Mouse (Mus musculus): ENCODE results near the gene Aadacl3.

- TF ChIP-seq CTCF (IDR thresholded peaks at IDR 0.05; ENCODE audit: low read depth, low read length) (no peak), POLR2A (IDR thresholded peaks at IDR 0.05; ENCODE audit: extremely low read depth, insufficient read depth, low read length) (no peak)
Observed at GRCm38 (mm10) chr4:144438672-144439071, 24.9 kb downstream of the Aadacl3 start, which contains the start of gene 1700012P22Rik.
